Mouse (Mus musculus): Measurements from ENCODE around the gene Cntfr. TPM values are rescaled to one million over a fixed set of nuclear protein-coding genes. Genes with fewer than 3 reads are reported as not detected.
A peak's percentile ranks its signal among the peaks of the same experiment; 100 is the strongest.

The Cntfr gene
- polyA plus RNA-seq, 3 experiments from 2014 or later: not detected

GRCm38 (mm10) chr4:41641199-41641822 is 55.6 kb downstream of the Cntfr start:
- ATAC-seq: no peak

GRCm38 (mm10) chr4:41639913-41640507 is 56.9 kb downstream of the Cntfr start, which contains the start of gene Enho:
TSS of gene Enho (minus strand) at chr4:41640324.
- ATAC-seq: peak; percentile 91

GRCm38 (mm10) chr4:41639214-41639841 is 57.6 kb downstream of the Cntfr start:
- peak; percentile 15 for ATAC-seq

GRCm38 (mm10) chr4:41638828-41639213 is 58.1 kb downstream of the Cntfr start:
- ATAC-seq: no peak

GRCm38 (mm10) chr4:41638186-41638731 is 58.6 kb downstream of the Cntfr start:
- no peak for ATAC-seq

- no peak for ATAC-seq
Observed at GRCm38 (mm10) chr4:41636882-41637635, 59.8 kb downstream of the Cntfr start.

GRCm38 (mm10) chr4:41636366-41636765 is 60.5 kb downstream of the Cntfr start:
- ATAC-seq: no peak

GRCm38 (mm10) chr4:41635906-41636305 is 61.0 kb downstream of the Cntfr start:
- ATAC-seq: no peak

GRCm38 (mm10) chr4:41635224-41635623 is 61.7 kb downstream of the Cntfr start:
- ATAC-seq: no peak

GRCm38 (mm10) chr4:41634631-41635030 is 62.3 kb downstream of the Cntfr start:
- ATAC-seq: no peak

GRCm38 (mm10) chr4:41633001-41633400 is 63.9 kb downstream of the Cntfr start:
- ATAC-seq: no peak

GRCm38 (mm10) chr4:41631390-41631789 is 65.5 kb downstream of the Cntfr start:
- ATAC-seq: no peak

GRCm38 (mm10) chr4:41630196-41630595 is 66.7 kb downstream of the Cntfr start:
- no peak for ATAC-seq

- no peak for ATAC-seq
Observed at GRCm38 (mm10) chr4:41628202-41628927, 68.5 kb downstream of the Cntfr start.

GRCm38 (mm10) chr4:41622071-41622470 is 74.8 kb downstream of the Cntfr start:
- ATAC-seq: no peak

- ATAC-seq: no peak
Observed at GRCm38 (mm10) chr4:41618916-41619746, 77.8 kb downstream of the Cntfr start.

- no peak for ATAC-seq
Observed at GRCm38 (mm10) chr4:41615661-41616599, 81.0 kb downstream of the Cntfr start.

GRCm38 (mm10) chr4:41614156-41614555 is 82.7 kb downstream of the Cntfr start:
- peak; percentile 73 for ATAC-seq

GRCm38 (mm10) chr4:41612166-41612565 is 84.7 kb downstream of the Cntfr start:
- no peak for ATAC-seq

GRCm38 (mm10) chr4:41610594-41610980 is 86.3 kb downstream of the Cntfr start:
- ATAC-seq: no peak
